In the genomic region with DNA sequence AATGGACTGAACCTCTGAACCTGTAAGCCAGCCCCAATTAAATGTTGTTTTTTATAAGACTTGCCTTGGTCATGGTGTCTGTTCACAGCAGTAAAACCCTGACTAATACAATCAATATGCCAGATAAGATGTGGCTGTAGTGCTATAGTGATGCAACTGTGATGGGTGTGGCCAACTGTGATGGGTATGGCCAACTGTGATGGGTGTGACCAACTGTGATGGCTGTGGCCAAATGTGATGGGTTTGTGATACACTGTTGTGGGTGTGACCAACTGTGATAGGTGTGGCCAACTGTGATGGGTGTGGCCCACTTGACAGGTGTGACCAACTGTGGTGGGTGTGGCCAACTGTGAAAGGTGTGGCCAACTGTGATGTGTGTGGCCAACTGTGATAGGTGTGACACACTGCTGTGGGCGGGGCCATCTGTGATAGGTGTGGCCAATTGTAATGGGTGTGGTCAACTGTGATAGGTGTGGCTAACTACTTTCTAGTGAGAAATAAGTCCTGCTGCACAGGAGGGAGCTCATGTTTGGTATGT, we compare ENCODE assay signal across 35 mouse cellular contexts. TPM values are rescaled to one million over a fixed set of nuclear protein-coding genes. Genes with fewer than 3 reads are reported as not detected.
A peak's percentile ranks its signal among the peaks of the same experiment; 100 is the strongest.
DNase-seq lines count a peak whose midpoint lies in the region; ATAC-seq and TF ChIP-seq lines count a peak whose summit lies in the region.
"Had no signal": no experiment of that assay in that cellular context is flagged by ENCODE, and none has a peak within 500 bp of the region (broad histone marks: within the 10 kb centered on the region; RNA-seq: fewer than 3 reads in every experiment).

No protein-coding gene starts in this region.

- ATAC-seq in heart, embryonic 11.5 days (replicated peaks; ENCODE audit: insufficient number of reproducible peaks, low FRiP score, low TSS enrichment), result no peak
- peak; percentile 43; the same call in 1 of the 2 replicates for ATAC-seq in erythroblast, adult 5-6 weeks (replicated peaks; ENCODE audit: low FRiP score, poor library complexity, severe bottlenecking)
- no peak for ATAC-seq in granulocyte monocyte progenitor cell, adult 5-6 weeks (replicated peaks; ENCODE audit: poor library complexity, severe bottlenecking)
- ATAC-seq: forebrain, postnatal 0 days; liver, embryonic 12.5 days; lung, postnatal 0 days; midbrain, embryonic 15.5 days had no signal

- H3K27ac ChIP-seq in heart, embryonic 11.5 days (ENCODE audit: low read depth, low read length), result no peak overlapping the region
- no peak overlapping the region for H3K27ac ChIP-seq in cerebellum, adult 2 months (ENCODE audit: insufficient read depth, low read length)
- H3K27ac ChIP-seq: forebrain, embryonic 12.5 days; hindbrain, embryonic 13.5 days; limb, embryonic 13.5 days; liver, embryonic 12.5 days; midbrain, embryonic 10.5 days; midbrain, embryonic 15.5 days had no signal

- no peaks in the 10 kb centered on the region for H3K27me3 ChIP-seq in heart, embryonic 11.5 days (ENCODE audit: control insufficient read depth, insufficient read depth, low read length)
- no peaks in the 10 kb centered on the region for H3K27me3 ChIP-seq in cerebellum, adult 2 months (ENCODE audit: control insufficient read depth, insufficient read depth, low read length)
- H3K27me3 ChIP-seq: forebrain, embryonic 12.5 days; heart, embryonic 12.5 days; limb, embryonic 13.5 days; liver, embryonic 12.5 days; midbrain, embryonic 15.5 days had no signal

- no peak for TF ChIP-seq POLR2A in cerebellum, adult 2 months (IDR thresholded peaks at IDR 0.05; ENCODE audit: borderline replicate concordance, insufficient read depth, low read length)

- no peak overlapping the region for H3K4me3 ChIP-seq in heart, embryonic 11.5 days (ENCODE audit: low read depth, low read length)
- H3K4me3 ChIP-seq in cerebellum, adult 2 months (replicated peaks; ENCODE audit: insufficient read depth, low read depth, low read length), result no peak overlapping the region
- H3K4me3 ChIP-seq: forebrain, embryonic 12.5 days; heart, embryonic 12.5 days; hindbrain, embryonic 13.5 days; limb, embryonic 13.5 days; liver, embryonic 12.5 days; midbrain, embryonic 10.5 days; midbrain, embryonic 15.5 days had no signal

- peak; percentile 78 for DNase-seq in heart, adult 11 months
- DNase-seq in ES-CJ7 (ENCODE audit: low read depth, low spot score), result peak; percentile 52
- DNase-seq in R1 (ENCODE audit: low read depth, low spot score), result peak; percentile 63
- no peak for DNase-seq in cerebellum, adult 2 months
- DNase-seq in frontal cortex, postnatal 10 days (ENCODE audit: low spot score in 2 of 2), result no peak
- DNase-seq: adrenal gland, postnatal 10 days; cerebellum, adult 11-12 months; cerebellum, postnatal 10 days; forebrain, postnatal 0 days; gastrocnemius, postnatal 14 days; heart, adult 18-20 months; heart, postnatal 4 days; kidney, adult 9 months; kidney, postnatal 14 days; layer of hippocampus, adult 9-11 months; lung, adult 18-20 months; lung, postnatal 4 days; right cerebral cortex, postnatal 4 days; thymus, adult 2 months; thymus, postnatal 36 days had no signal

- H3K4me1 ChIP-seq in heart, embryonic 11.5 days (ENCODE audit: control insufficient read depth, insufficient read depth, low read length), result no peaks in the 10 kb centered on the region
- no peaks in the 10 kb centered on the region for H3K4me1 ChIP-seq in cerebellum, adult 2 months (ENCODE audit: control insufficient read depth, insufficient read depth, low read length)
- H3K4me1 ChIP-seq: forebrain, embryonic 12.5 days; heart, embryonic 12.5 days; hindbrain, embryonic 13.5 days; limb, embryonic 13.5 days; liver, embryonic 12.5 days; midbrain, embryonic 10.5 days; midbrain, embryonic 15.5 days had no signal

- no peak overlapping the region for H3K4me2 ChIP-seq in heart, embryonic 11.5 days
- H3K4me2 ChIP-seq: forebrain, embryonic 12.5 days; heart, embryonic 12.5 days; hindbrain, embryonic 13.5 days; limb, embryonic 13.5 days; liver, embryonic 12.5 days; midbrain, embryonic 15.5 days had no signal

- 0 out of 2 replicates have a peak, but pooled peaks cover 3% of the 10 kb centered on the region for H3K9me3 ChIP-seq in heart, embryonic 11.5 days (replicated peaks; ENCODE audit: control insufficient read depth, low read length)
- H3K9me3 ChIP-seq: hindbrain, embryonic 13.5 days; limb, embryonic 13.5 days; midbrain, embryonic 10.5 days; midbrain, embryonic 15.5 days had no signal

- WGBS in heart, embryonic 11.5 days (ENCODE audit: insufficient replicate concordance), result 79% methylated on average over 1 of the region's 1 CpGs
- WGBS in cerebellum, adult 2 months, result 76% methylated on average over 1 of the region's 1 CpGs

- H3K9ac ChIP-seq in heart, embryonic 11.5 days (ENCODE audit: low read depth, low read length), result no peak overlapping the region
- H3K9ac ChIP-seq: forebrain, embryonic 12.5 days; forebrain, postnatal 0 days; heart, embryonic 12.5 days; hindbrain, embryonic 13.5 days; limb, embryonic 13.5 days; liver, embryonic 12.5 days; midbrain, embryonic 15.5 days had no signal

- no peak for TF ChIP-seq CTCF in cerebellum, adult 2 months (IDR thresholded peaks at IDR 0.05; ENCODE audit: borderline replicate concordance, insufficient read depth, low read depth, low read length)

- no peaks in the 10 kb centered on the region for H3K36me3 ChIP-seq in heart, embryonic 11.5 days (ENCODE audit: control insufficient read depth, insufficient read depth, low read length)
- H3K36me3 ChIP-seq: forebrain, embryonic 12.5 days; heart, embryonic 12.5 days; hindbrain, embryonic 13.5 days; limb, embryonic 13.5 days; liver, embryonic 12.5 days; midbrain, embryonic 10.5 days; midbrain, embryonic 15.5 days had no signal

RNA-seq across cellular contexts. Expression of gene BC049352, which starts 10.7 kb away (rescaled TPM):
- not detected in 2 replicates for polyA plus RNA-seq in heart, embryonic 11.5 days (2014; fragmentation: Nextera tagmentation; extraction: Ambion mirVana)
- not detected in 2 replicates for total RNA-seq in erythroblast, adult 5-6 weeks (2015; ENCODE audit: low replicate concordance)
- total RNA-seq in erythroblast, adult 5-6 weeks (2017; ENCODE audit: low replicate concordance), result not detected in 2 replicates
- 1.9 and 2.8 TPM in 2 replicates for polyA plus RNA-seq in cerebellum, adult 2 months (2012; rRNA removed)
- total RNA-seq in granulocyte monocyte progenitor cell, adult 5-6 weeks (2014; fragmentation: Nextera tagmentation), result not detected in 2 replicates
- not detected in 2 replicates for total RNA-seq in granulocyte monocyte progenitor cell, adult 5-6 weeks (2017)
- total RNA-seq: adrenal gland, postnatal 10 days; common myeloid progenitor, adult 5-6 weeks; heart, postnatal 4 days had no signal
- polyA plus RNA-seq: heart, embryonic 12.5 days; heart, postnatal 0 days; intestine, embryonic 14.5 days; limb, embryonic 13.5 days; midbrain, embryonic 10.5 days; midbrain, embryonic 15.5 days; neural tube, embryonic 11.5 days had no signal

RNA-seq across cellular contexts. Expression of gene Tmprss4, which starts 32.8 kb away (rescaled TPM):
- 0.07 TPM in 1 of 2 replicates, not detected in the other for polyA plus RNA-seq in heart, embryonic 11.5 days (2014; fragmentation: Nextera tagmentation; extraction: Ambion mirVana)
- not detected in 2 replicates for total RNA-seq in erythroblast, adult 5-6 weeks (2015; ENCODE audit: low replicate concordance)
- total RNA-seq in erythroblast, adult 5-6 weeks (2017; ENCODE audit: low replicate concordance), result not detected in 2 replicates
- polyA plus RNA-seq in cerebellum, adult 2 months (2012; rRNA removed), result 0.11 and 0.34 TPM in 2 replicates
- total RNA-seq in granulocyte monocyte progenitor cell, adult 5-6 weeks (2014; fragmentation: Nextera tagmentation), result not detected in 2 replicates
- total RNA-seq in granulocyte monocyte progenitor cell, adult 5-6 weeks (2017), result not detected in 2 replicates
- total RNA-seq: adrenal gland, postnatal 10 days; common myeloid progenitor, adult 5-6 weeks; forebrain, postnatal 0 days; gastrocnemius, postnatal 14 days; heart, postnatal 4 days had no signal
- polyA plus RNA-seq: forebrain, postnatal 0 days; heart, embryonic 12.5 days; heart, postnatal 0 days; hindbrain, embryonic 13.5 days; liver, embryonic 12.5 days; midbrain, embryonic 10.5 days; midbrain, embryonic 15.5 days; neural tube, embryonic 11.5 days had no signal

RNA-seq across cellular contexts. Expression of gene Scn4b, which starts 32.9 kb away (rescaled TPM):
- polyA plus RNA-seq in heart, embryonic 11.5 days (2014; fragmentation: Nextera tagmentation; extraction: Ambion mirVana), result 0.10 and 0.46 TPM in 2 replicates
- not detected in 2 replicates for total RNA-seq in erythroblast, adult 5-6 weeks (2015; ENCODE audit: low replicate concordance)
- not detected in 2 replicates for total RNA-seq in erythroblast, adult 5-6 weeks (2017; ENCODE audit: low replicate concordance)
- polyA plus RNA-seq in cerebellum, adult 2 months (2012; rRNA removed), result 78.8 and 109 TPM in 2 replicates
- not detected in 2 replicates for total RNA-seq in granulocyte monocyte progenitor cell, adult 5-6 weeks (2014; fragmentation: Nextera tagmentation)
- not detected in 2 replicates for total RNA-seq in granulocyte monocyte progenitor cell, adult 5-6 weeks (2017)
- total RNA-seq: common myeloid progenitor, adult 5-6 weeks had no signal
- polyA plus RNA-seq: intestine, embryonic 14.5 days had no signal

RNA-seq across cellular contexts. Expression of gene Scn2b, which starts 53.6 kb away (rescaled TPM):
- 2.3 and 3.2 TPM in 2 replicates for polyA plus RNA-seq in heart, embryonic 11.5 days (2014; fragmentation: Nextera tagmentation; extraction: Ambion mirVana)
- 0.77 TPM in 1 of 2 replicates, not detected in the other for total RNA-seq in erythroblast, adult 5-6 weeks (2015; ENCODE audit: low replicate concordance)
- total RNA-seq in erythroblast, adult 5-6 weeks (2017; ENCODE audit: low replicate concordance), result not detected in 2 replicates
- 151 and 165 TPM in 2 replicates for polyA plus RNA-seq in cerebellum, adult 2 months (2012; rRNA removed)
- not detected in 2 replicates for total RNA-seq in granulocyte monocyte progenitor cell, adult 5-6 weeks (2014; fragmentation: Nextera tagmentation)
- not detected in 2 replicates for total RNA-seq in granulocyte monocyte progenitor cell, adult 5-6 weeks (2017)
- total RNA-seq: common myeloid progenitor, adult 5-6 weeks had no signal

Comparison
In these comparisons a context has a peak if more than half of its experiments do, and no peak if none do; other contexts are left out.
1. DNase-seq: peak in heart, adult 11 months (single experiment), ES-CJ7 (single experiment) and R1 (single experiment); none in cerebellum, adult 2 months (0 of 2) and frontal cortex, postnatal 10 days (0 of 2).